Mouse (Mus musculus) NIH3T3 (cell line): ENCODE data around the gene Wdr48.

Source experiments
- DNase-seq: peaks from one replicate; pipeline ENCODE4 v3.0.0-alpha.2; 2012; ENCODE audit warnings: low read depth

Gene Wdr48

GRCm38 (mm10) chr9:119970221-119970620 lies 75.5 kb downstream of the Wdr48 start:
- DNase-seq: peak; percentile 52

GRCm38 (mm10) chr9:119970763-119971656 lies 76.3 kb downstream of the Wdr48 start:
- peak; percentile 77 for DNase-seq

- DNase-seq: no peak
Observed at GRCm38 (mm10) chr9:119972166-119972565, 77.5 kb downstream of the Wdr48 start.

- no peak for DNase-seq
Observed at GRCm38 (mm10) chr9:119972582-119972981, 77.9 kb downstream of the Wdr48 start.

- no peak for DNase-seq
Observed at GRCm38 (mm10) chr9:119973281-119973680, 78.6 kb downstream of the Wdr48 start.

- peak; percentile 14 for DNase-seq
Observed at GRCm38 (mm10) chr9:119973869-119974520, 79.3 kb downstream of the Wdr48 start.

GRCm38 (mm10) chr9:119974609-119975008 lies 79.9 kb downstream of the Wdr48 start:
- DNase-seq: no peak

- no peak for DNase-seq
Observed at GRCm38 (mm10) chr9:119975286-119975685, 80.6 kb downstream of the Wdr48 start.
